Mouse (Mus musculus) C2C12 (cell line): ENCODE measurements around the gene Zbtb5. TPM values are rescaled to one million over a fixed set of nuclear protein-coding genes. Genes with fewer than 3 reads are reported as not detected.

Source experiments
- H3K27me3 ChIP-seq: one replicate; pipeline ENCODE4 v1.6.1; 2011; ENCODE audit not compliant: control insufficient read depth, insufficient read depth, insufficient read length
- H3K36me3 ChIP-seq: one replicate; pipeline ENCODE4 v1.6.1; 2011; ENCODE audit not compliant: control insufficient read depth, insufficient read depth
- H3K4me3 ChIP-seq: one replicate; pipeline ENCODE4 v1.5.1; 2011; ENCODE audit warnings: mild to moderate bottlenecking, control low read depth; ENCODE audit not compliant: poor library complexity, insufficient read depth, severe bottlenecking
- H3K79me2 ChIP-seq: one replicate; pipeline ENCODE4 v1.6.1; 2011; ENCODE audit not compliant: control insufficient read depth, insufficient read depth
- H3K79me3 ChIP-seq: one replicate; pipeline ENCODE4 v1.6.1; 2011; ENCODE audit warnings: low read depth, control low read depth
- H3ac ChIP-seq: one replicate; pipeline ENCODE3; 2011; ENCODE audit warnings: low read depth; ENCODE audit not compliant: control insufficient read depth, insufficient read length
- CEBPB ChIP-seq: IDR thresholded peaks from one replicate; pipeline ENCODE4 v1.6.1; 2011; ENCODE audit warnings: low read depth, mild to moderate bottlenecking, control low read depth, moderate library complexity
- CTCF ChIP-seq: IDR thresholded peaks from one replicate; pipeline ENCODE4 v1.5.1; 2011; ENCODE audit not compliant: control insufficient read depth, insufficient read depth, insufficient read length
- FOSL1 ChIP-seq: IDR thresholded peaks from one replicate; pipeline ENCODE4 v1.8.0; 2011; ENCODE audit warnings: mild to moderate bottlenecking, low read length; ENCODE audit not compliant: poor library complexity, insufficient read depth, severe bottlenecking
- MAX ChIP-seq: IDR thresholded peaks from one replicate; pipeline ENCODE4 v1.6.1; 2011; ENCODE audit warnings: mild to moderate bottlenecking, control low read depth
- MYOD1 ChIP-seq: IDR thresholded peaks from one replicate; pipeline ENCODE4 v1.6.1; 2011; ENCODE audit warnings: low read depth; ENCODE audit not compliant: control insufficient read depth, insufficient read length
- MYOG ChIP-seq: IDR thresholded peaks from one replicate; pipeline ENCODE4 v1.6.1; 2011; ENCODE audit not compliant: control insufficient read depth, insufficient read length; ENCODE audit errors: extremely low read depth
- USF1 ChIP-seq: IDR thresholded peaks from one replicate; pipeline ENCODE4 v1.6.1; 2011; ENCODE audit warnings: low read depth, mild to moderate bottlenecking, control low read depth, moderate library complexity
- polyA plus RNA-seq: library from polyadenylated mRNA; unstranded; fragments of >200 nt; fragmentation: generic; extraction: Trizol; gene quantifications from one replicate; pipeline ENCODE4 v1.2.1, GENCODE M21; 2012; ENCODE audit warnings: missing spikeins

Gene Zbtb5
- polyA plus RNA-seq, 1 experiment = 4.7 TPM

DNA sequence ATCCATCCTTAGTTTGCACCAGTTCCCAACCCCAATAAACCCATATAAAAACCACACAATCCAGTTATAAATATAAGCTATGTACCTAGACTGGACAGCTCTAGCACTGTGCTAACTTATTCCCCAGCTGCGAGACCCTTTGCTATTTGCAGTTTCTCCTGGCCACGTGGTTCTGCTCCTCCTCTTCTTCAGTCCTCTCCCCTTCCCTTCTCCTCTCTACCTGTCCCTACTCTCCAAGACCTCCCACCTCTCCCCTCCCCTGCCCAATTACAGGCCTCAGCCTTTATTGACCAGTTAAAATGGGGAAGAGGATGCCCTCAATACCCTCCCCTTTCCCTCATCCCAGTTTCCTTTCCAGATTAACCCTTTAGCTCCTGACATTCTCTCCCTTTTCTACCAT is 1.3 kb upstream of the Zbtb5 start:
- peak overlapping the region; percentile 71 for H3K4me3 ChIP-seq
- peaks cover 26% of the 10 kb centered on the region for H3K79me2 ChIP-seq
- H3ac ChIP-seq = no peak overlapping the region
- H3K36me3 ChIP-seq = no peaks in the 10 kb centered on the region
- TF ChIP-seq MYOD1 = no peak
- TF ChIP-seq FOSL1 = no peak
- TF ChIP-seq MYOG = no peak
- TF ChIP-seq USF1 = no peak
- TF ChIP-seq MAX = no peak
- H3K27me3 ChIP-seq = no peaks in the 10 kb centered on the region
- H3K79me3 ChIP-seq = peaks cover 16% of the 10 kb centered on the region

DNA sequence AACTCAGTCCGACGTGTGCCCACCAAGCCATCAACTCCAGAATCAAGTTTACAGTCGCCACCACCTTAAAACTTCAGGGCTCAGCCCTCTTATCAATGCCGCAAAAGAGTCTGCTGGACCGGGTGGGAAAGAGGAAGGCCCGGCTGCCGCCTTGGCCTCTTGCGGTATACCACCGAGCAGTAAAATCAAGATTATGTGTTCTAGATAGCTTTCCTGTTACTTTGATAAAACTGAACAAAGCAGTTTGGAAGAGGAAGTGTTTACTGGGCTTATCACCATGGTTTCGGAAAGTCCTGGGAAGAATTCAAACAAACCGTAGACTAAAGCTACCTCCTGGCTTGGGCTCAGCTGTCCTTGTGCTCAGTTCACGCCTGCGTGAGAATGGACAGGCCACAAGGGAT is 819 bp upstream of the Zbtb5 start:
- peaks cover 18% of the 10 kb centered on the region for H3K79me3 ChIP-seq
- H3K79me2 ChIP-seq = peaks cover 28% of the 10 kb centered on the region
- no peaks in the 10 kb centered on the region for H3K36me3 ChIP-seq
- TF ChIP-seq MYOD1 (no peak), FOSL1 (no peak), CTCF (no peak), MAX (no peak), MYOG (no peak), CEBPB (no peak), USF1 (no peak)
- peak overlapping the region; percentile 71 for H3K4me3 ChIP-seq
- peak overlapping the region; percentile 63 for H3ac ChIP-seq
- no peaks in the 10 kb centered on the region for H3K27me3 ChIP-seq

DNA sequence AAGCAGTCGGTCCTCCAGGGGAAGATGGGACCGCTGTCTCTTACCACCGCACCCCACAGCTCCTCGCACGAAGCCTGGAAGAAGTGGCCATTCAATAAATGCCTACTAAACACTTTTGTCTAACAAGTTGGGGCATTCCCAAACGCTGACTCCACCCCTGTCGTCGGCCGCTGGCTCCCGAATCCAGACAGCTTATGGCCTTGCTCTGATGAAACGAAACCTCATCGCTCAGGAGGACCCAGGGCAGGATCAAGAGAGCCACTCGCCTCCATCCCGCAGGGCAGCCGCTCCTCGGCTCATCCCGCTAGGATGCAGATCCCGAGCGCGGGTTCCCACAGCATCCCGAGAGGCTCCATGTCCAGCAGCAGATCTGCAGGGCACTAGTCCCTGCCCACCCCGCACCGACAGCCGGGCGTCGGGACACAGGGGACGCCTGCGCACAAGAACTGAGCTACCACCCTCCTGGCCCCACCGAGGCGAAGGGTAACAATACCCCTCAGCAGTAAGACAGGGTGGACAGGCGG is 569 bp downstream of the Zbtb5 start:
- H3K79me2 ChIP-seq = peaks cover 31% of the 10 kb centered on the region
- peak overlapping the region; percentile 82 for H3K4me3 ChIP-seq
- H3K27me3 ChIP-seq = no peaks in the 10 kb centered on the region
- no peaks in the 10 kb centered on the region for H3K36me3 ChIP-seq
- peaks cover 20% of the 10 kb centered on the region for H3K79me3 ChIP-seq
- no peak for TF ChIP-seq FOSL1
- no peak for TF ChIP-seq MYOD1
- no peak for TF ChIP-seq MYOG
- no peak for TF ChIP-seq MAX
- TF ChIP-seq USF1 = no peak
- TF ChIP-seq CEBPB = no peak
- TF ChIP-seq CTCF = no peak
- H3ac ChIP-seq = peak overlapping the region; percentile 92

DNA sequence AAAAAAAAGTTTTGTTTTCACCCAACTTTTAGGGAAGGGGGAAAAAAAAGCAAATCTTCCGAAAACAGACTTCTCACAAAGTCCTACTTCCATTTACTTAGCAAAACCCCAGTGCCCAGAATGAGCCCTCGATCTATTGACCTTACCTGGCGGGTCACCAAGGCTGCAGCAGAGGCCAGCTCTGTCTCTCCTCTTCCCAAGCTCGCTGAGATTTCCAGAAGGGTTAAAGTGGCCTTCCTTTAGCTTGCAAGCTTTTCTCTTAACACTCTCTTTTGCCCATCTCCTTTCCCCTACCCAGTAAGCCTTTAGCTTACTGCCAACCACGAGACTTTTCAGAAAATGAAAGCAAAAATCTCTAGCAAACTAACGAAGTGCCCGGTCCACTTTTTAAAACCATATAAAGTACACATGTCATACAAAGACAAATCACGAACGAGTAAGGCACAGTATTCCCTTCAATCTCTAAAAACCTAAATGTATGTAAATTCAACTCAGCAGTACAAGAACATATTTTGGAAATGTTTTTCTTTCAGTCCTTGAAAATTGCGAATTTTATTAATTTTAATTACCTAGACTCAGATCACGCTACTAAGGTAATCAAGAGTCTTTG is 1.3 kb downstream of the Zbtb5 start:
- Histone ChIP-seq H3ac (peak overlapping the region; percentile 60), H3K36me3 (no peaks in the 10 kb centered on the region), H3K27me3 (no peaks in the 10 kb centered on the region), H3K79me2 (peaks cover 31% of the 10 kb centered on the region), H3K4me3 (peak overlapping the region; percentile 82), H3K79me3 (peaks cover 20% of the 10 kb centered on the region)
- TF ChIP-seq MYOD1 (no peak), FOSL1 (no peak), MAX (no peak), USF1 (no peak), MYOG (no peak), CTCF (no peak), CEBPB (no peak)

DNA sequence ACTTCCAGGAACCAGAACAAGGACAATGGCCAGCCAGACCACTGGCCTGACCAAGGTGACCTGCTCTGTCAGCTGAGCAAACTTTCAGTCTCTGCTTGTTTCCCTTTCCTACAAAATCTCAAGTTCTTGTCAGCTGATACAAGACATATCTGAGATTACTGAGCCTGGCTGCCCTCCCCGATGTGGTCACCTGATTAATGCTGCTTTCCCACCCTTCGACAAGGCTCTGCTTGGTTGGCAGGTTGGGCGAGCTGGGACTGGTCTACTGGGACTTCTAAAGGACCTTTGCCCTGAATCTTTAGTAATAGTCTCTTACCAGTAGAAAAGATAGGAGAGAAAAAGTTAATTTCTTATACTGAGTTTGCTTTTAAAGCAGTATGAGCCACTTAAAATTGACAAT is 6.8 kb downstream of the Zbtb5 start:
- TF ChIP-seq MYOG (no peak), MYOD1 (no peak), CEBPB (no peak), CTCF (no peak)
- H3K27me3 ChIP-seq = no peaks in the 10 kb centered on the region
- H3K79me3 ChIP-seq = peaks cover 14% of the 10 kb centered on the region
- no peak overlapping the region for H3K4me3 ChIP-seq
- H3K36me3 ChIP-seq = no peaks in the 10 kb centered on the region
- H3ac ChIP-seq = no peak overlapping the region
- H3K79me2 ChIP-seq = peaks cover 20% of the 10 kb centered on the region

DNA sequence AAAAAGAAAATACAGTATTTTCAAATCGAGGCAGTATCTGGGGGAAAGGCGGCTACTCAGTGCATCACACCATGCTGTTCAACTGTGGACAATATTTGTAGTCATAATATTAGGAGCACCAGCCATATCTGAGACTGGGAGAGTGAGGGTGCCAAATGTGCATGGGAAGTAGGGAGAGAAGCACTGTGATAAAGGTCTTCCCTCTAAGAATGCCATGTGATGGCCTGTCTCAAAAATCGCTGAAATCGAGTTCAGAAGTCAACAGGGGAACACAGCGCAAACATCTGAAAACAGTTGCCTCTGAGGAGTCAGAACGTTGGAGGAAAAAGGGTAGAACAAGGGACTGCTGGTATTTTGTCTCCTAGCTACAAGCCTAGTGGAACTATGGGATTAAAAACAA is 12.2 kb downstream of the Zbtb5 start:
- H3ac ChIP-seq = no peak overlapping the region
- peaks cover 2% of the 10 kb centered on the region for H3K79me3 ChIP-seq
- no peaks in the 10 kb centered on the region for H3K27me3 ChIP-seq
- TF ChIP-seq CEBPB = no peak
- no peak for TF ChIP-seq USF1
- no peak for TF ChIP-seq CTCF
- no peak for TF ChIP-seq MYOD1
- TF ChIP-seq MYOG = no peak
- TF ChIP-seq MAX = no peak
- TF ChIP-seq FOSL1 = no peak
- H3K4me3 ChIP-seq = no peak overlapping the region
- no peaks in the 10 kb centered on the region for H3K79me2 ChIP-seq
- no peaks in the 10 kb centered on the region for H3K36me3 ChIP-seq
